In the genomic region with DNA sequence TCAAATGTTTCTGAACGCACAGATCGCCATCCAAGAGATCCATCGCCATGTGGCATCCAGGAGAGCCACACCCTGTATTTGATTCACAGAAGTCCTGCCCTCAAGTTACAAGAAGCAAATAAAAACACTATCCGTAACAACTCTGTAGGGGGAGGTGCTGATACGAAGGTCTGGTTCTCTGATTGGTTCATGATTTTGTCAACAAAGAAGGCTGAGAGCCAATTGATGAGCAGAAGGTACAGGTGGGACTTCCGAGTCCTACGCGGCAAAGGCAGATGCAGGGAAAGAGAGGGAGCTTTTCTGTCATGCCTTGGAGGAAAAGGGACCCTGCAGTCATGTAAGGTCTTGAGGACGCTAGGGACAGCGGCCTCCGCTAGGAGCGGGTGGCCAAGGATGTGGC, we compare ENCODE assay signal across 9 mouse cellular contexts. TPM values are rescaled to one million over a fixed set of nuclear protein-coding genes. Genes with fewer than 3 reads are reported as not detected.
DNase-seq lines count a peak whose midpoint lies in the region; ATAC-seq and TF ChIP-seq lines count a peak whose summit lies in the region.
"Had no signal": no experiment of that assay in that cellular context is flagged by ENCODE, and none has a peak within 500 bp of the region (broad histone marks: within the 10 kb centered on the region; RNA-seq: fewer than 3 reads in every experiment).

No protein-coding gene starts in this region.

- DNase-seq in heart, adult 18-20 months = no peak
- peak; percentile 23 for DNase-seq in embryo, embryonic 10.5 days (ENCODE audit: low spot score)
- peak; percentile 36 for DNase-seq in hindbrain, postnatal 0 days (ENCODE audit: low spot score)
- DNase-seq in midbrain, embryonic 14.5 days = peak; percentile 42
- DNase-seq in lung, postnatal 10 days = no peak
- DNase-seq in urinary bladder, adult 2 months (ENCODE audit: low spot score) = no peak

- H3K36me3 ChIP-seq in heart, embryonic 13.5 days = peaks cover 46% of the 10 kb centered on the region
- no peaks in the 10 kb centered on the region for H3K36me3 ChIP-seq in hindbrain, postnatal 0 days (ENCODE audit: insufficient read depth, low read length)
- H3K36me3 ChIP-seq in midbrain, embryonic 14.5 days (ENCODE audit: control insufficient read depth, insufficient read depth, low read length) = no peaks in the 10 kb centered on the region

- ATAC-seq in heart, embryonic 13.5 days (ENCODE audit: extremely low read depth, insufficient number of reproducible peaks, low FRiP score, low TSS enrichment) = no peak
- no peak for ATAC-seq in hindbrain, postnatal 0 days
- no peak for ATAC-seq in midbrain, embryonic 14.5 days (ENCODE audit: low FRiP score, low TSS enrichment)
- ATAC-seq in inflammation-experienced regulatory T-cells, adult 6 months = no peak

- H3K27ac ChIP-seq in heart, embryonic 13.5 days (replicated peaks) = peak overlapping the region; percentile 92
- H3K27ac ChIP-seq in hindbrain, postnatal 0 days = no peak overlapping the region
- H3K27ac ChIP-seq in midbrain, embryonic 14.5 days (replicated peaks; ENCODE audit: low read depth, low read length) = no peak overlapping the region
- H3K27ac ChIP-seq: macrophage had no signal

- no peaks in the 10 kb centered on the region for H3K9me3 ChIP-seq in heart, embryonic 13.5 days
- H3K9me3 ChIP-seq in hindbrain, postnatal 0 days (ENCODE audit: low read length) = no peaks in the 10 kb centered on the region
- H3K9me3 ChIP-seq in midbrain, embryonic 14.5 days (ENCODE audit: control insufficient read depth, low read length) = no peaks in the 10 kb centered on the region

- peak overlapping the region; percentile 53 for H3K4me2 ChIP-seq in heart, embryonic 13.5 days
- H3K4me2 ChIP-seq in hindbrain, postnatal 0 days (ENCODE audit: low read depth, low read length) = peak overlapping the region; percentile 40
- peak overlapping the region; percentile 34 for H3K4me2 ChIP-seq in midbrain, embryonic 14.5 days (ENCODE audit: low read length)

- peaks cover 60% of the 10 kb centered on the region for H3K4me1 ChIP-seq in heart, embryonic 13.5 days
- H3K4me1 ChIP-seq in hindbrain, postnatal 0 days (ENCODE audit: insufficient read depth, low read length) = no peaks in the 10 kb centered on the region
- no peaks in the 10 kb centered on the region for H3K4me1 ChIP-seq in midbrain, embryonic 14.5 days (ENCODE audit: control insufficient read depth, insufficient read depth, low read length)

- no peaks in the 10 kb centered on the region for H3K27me3 ChIP-seq in heart, embryonic 13.5 days (replicated peaks)
- no peaks in the 10 kb centered on the region for H3K27me3 ChIP-seq in hindbrain, postnatal 0 days (ENCODE audit: insufficient read depth, low read length)
- H3K27me3 ChIP-seq in midbrain, embryonic 14.5 days (ENCODE audit: control insufficient read depth, insufficient read depth, low read length) = no peaks in the 10 kb centered on the region

- peak overlapping the region; percentile 68 for H3K9ac ChIP-seq in heart, embryonic 13.5 days
- H3K9ac ChIP-seq in hindbrain, postnatal 0 days (replicated peaks; ENCODE audit: low read length) = no peak overlapping the region
- no peak overlapping the region for H3K9ac ChIP-seq in midbrain, embryonic 14.5 days (replicated peaks; ENCODE audit: low read length)

- 80% methylated on average over 12 of the region's 12 CpGs for WGBS in heart, embryonic 13.5 days
- 65% methylated on average over 12 of the region's 12 CpGs for WGBS in hindbrain, postnatal 0 days
- 62% methylated on average over 12 of the region's 12 CpGs for WGBS in midbrain, embryonic 14.5 days

- no peak for TF ChIP-seq CTCF in hindbrain, postnatal 0 days (IDR thresholded peaks at IDR 0.05; ENCODE audit: low read depth)

- 0 out of 2 replicates have a peak overlapping the region, but pooled peaks have one; percentile 16 for H3K4me3 ChIP-seq in heart, embryonic 13.5 days
- peak overlapping the region; percentile 18; the same call in 1 of the 2 replicates for H3K4me3 ChIP-seq in hindbrain, postnatal 0 days (ENCODE audit: low read length)
- peak overlapping the region; percentile 21 for H3K4me3 ChIP-seq in midbrain, embryonic 14.5 days (replicated peaks; ENCODE audit: low read depth, low read length)

RNA-seq across cellular contexts. Expression of a gene that starts 53.0 kb away (rescaled TPM):
- 110 and 111 TPM in 2 replicates for polyA plus RNA-seq in heart, embryonic 13.5 days (2015; fragmentation: Nextera tagmentation; extraction: Ambion mirVana)
- 1 to 10 TPM; 3.7 to 5.0 TPM for total RNA-seq in heart, adult 18-20 months (2021)
- total RNA-seq in hindbrain, postnatal 0 days (2014; rRNA removed) = 3.5 and 3.6 TPM in 2 replicates
- 2.5 and 3.1 TPM in 2 replicates for polyA plus RNA-seq in hindbrain, postnatal 0 days (2015; fragmentation: Nextera tagmentation; extraction: Ambion mirVana)
- polyA plus RNA-seq in midbrain, embryonic 14.5 days (2014; fragmentation: Nextera tagmentation; extraction: Ambion mirVana) = 1.5 and 3.9 TPM in 2 replicates
- polyA plus RNA-seq in inflammation-experienced regulatory T-cells, adult 6 months (2017; shearing (Covaris generic)) = not detected
- 4.1 and 4.9 TPM in 2 replicates for polyA plus RNA-seq in urinary bladder, adult 2 months (2012; rRNA removed)
- polyA plus RNA-seq: macrophage had no signal

Comparison
In these comparisons a context has a peak if more than half of its experiments do, and no peak if none do; other contexts are left out.
1. DNase-seq: peak in embryo, embryonic 10.5 days (single experiment), hindbrain, postnatal 0 days (single experiment) and midbrain, embryonic 14.5 days (single experiment); none in heart, adult 18-20 months (0 of 2), lung, postnatal 10 days (single experiment) and urinary bladder, adult 2 months (single experiment).
2. RNA of a gene that starts 53.0 kb away (polyA plus RNA-seq): 110 to 111 TPM in heart, embryonic 13.5 days; 4.1 to 4.9 TPM in urinary bladder, adult 2 months, 1.5 to 3.9 TPM in midbrain, embryonic 14.5 days, 2.5 to 3.1 TPM in hindbrain, postnatal 0 days and not detected in inflammation-experienced regulatory T-cells, adult 6 months; every median in the first group is over 10 times any median in the second.
3. Peak in every context shown above with its lines, with median percentiles within 50 percentile points of each other: H3K4me2 ChIP-seq and H3K4me3 ChIP-seq.